Comparison of ENCODE assay signal across 19 mouse cellular contexts in the genomic region with DNA sequence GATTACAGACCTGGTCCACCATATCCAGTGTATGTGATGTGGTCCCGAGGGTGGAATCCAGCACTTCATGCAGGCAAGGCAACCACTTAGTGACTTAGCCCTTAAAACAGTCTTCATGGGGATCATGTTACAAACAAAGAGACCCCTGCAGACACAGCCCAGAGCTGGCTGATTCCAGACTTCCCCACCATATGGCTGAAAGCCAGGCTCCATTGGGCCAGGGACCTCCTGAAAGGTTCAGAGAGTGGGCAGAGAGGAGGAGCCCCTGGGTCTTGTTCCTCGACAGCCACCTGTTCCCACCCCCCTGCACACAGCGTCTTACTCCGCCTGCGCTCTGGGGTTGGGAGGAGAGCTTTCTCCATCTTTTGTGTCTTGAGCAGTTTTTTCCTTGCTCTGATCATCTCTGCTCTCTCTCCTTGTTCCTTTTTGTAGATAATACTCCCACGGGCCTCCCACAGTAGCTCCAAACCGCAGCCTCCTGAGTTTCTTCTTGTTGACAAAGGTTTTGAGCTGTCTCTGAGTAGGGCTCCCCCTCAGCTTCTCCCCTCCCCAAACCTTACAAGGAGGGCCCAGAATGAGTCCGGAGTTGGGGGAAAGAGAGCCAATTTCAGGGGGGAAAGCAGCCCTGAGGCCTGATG. TPM values are rescaled to one million over a fixed set of nuclear protein-coding genes. Genes with fewer than 3 reads are reported as not detected.
A peak's percentile ranks its signal among the peaks of the same experiment; 100 is the strongest.
DNase-seq lines count a peak whose midpoint lies in the region; ATAC-seq and TF ChIP-seq lines count a peak whose summit lies in the region.
"Had no signal": no experiment of that assay in that cellular context is flagged by ENCODE, and none has a peak within 500 bp of the region (broad histone marks: within the 10 kb centered on the region; RNA-seq: fewer than 3 reads in every experiment).

No protein-coding gene starts in this region.

- TF ChIP-seq CTCF in MEL (IDR thresholded peaks at IDR 0.05 in 2 of 3, conservative IDR thresholded peaks at IDR 0.05 in 1 of 3; ENCODE audit: control insufficient read depth in 1 of 3, insufficient read depth in 1 of 3, low read depth in 2 of 3, low read length in 3 of 3, poor library complexity in 1 of 3, severe bottlenecking in 1 of 3), result no peak

- H3K27me3 ChIP-seq in kidney, embryonic 15.5 days, result peaks cover 78% of the 10 kb centered on the region
- peaks cover 7 to 17% of the 10 kb centered on the region in 2 experiments for H3K27me3 ChIP-seq in MEL (ENCODE audit: control insufficient read depth in 1 of 2, insufficient read depth in 2 of 2, low read length in 2 of 2)
- H3K27me3 ChIP-seq in limb, embryonic 11.5 days (ENCODE audit: control insufficient read depth, insufficient read depth, low read length), result peaks cover 47% of the 10 kb centered on the region

- H3K4me2 ChIP-seq in kidney, embryonic 15.5 days, result peak overlapping the region; percentile 15; the same call in 1 of the 2 replicates
- peak overlapping the region; percentile 8; the same call in 1 of the 2 replicates for H3K4me2 ChIP-seq in limb, embryonic 11.5 days (ENCODE audit: low read depth, severe bottlenecking)
- H3K4me2 ChIP-seq: heart, embryonic 12.5 days; intestine, embryonic 15.5 days had no signal

- no peak for DNase-seq in kidney, adult 18-20 months
- peak; percentile 40 for DNase-seq in MEL (ENCODE audit: low read depth, low spot score)
- peak; percentile 52 for DNase-seq in embryo, embryonic 9.5 days (ENCODE audit: extremely low spot score)
- DNase-seq in limb, embryonic 11.5 days (ENCODE audit: low spot score), result peak; percentile 79
- no peak for DNase-seq in natural killer cell, adult 2 months (ENCODE audit: low spot score in 2 of 2)
- no peak for DNase-seq in thymus, postnatal 4 days
- no peak for DNase-seq in ovary, postnatal 10 days (ENCODE audit: low spot score)
- DNase-seq: B cell, adult 2 months; cerebellum, postnatal 14 days; gastrocnemius, postnatal 36 days; heart, postnatal 36 days; kidney, postnatal 10 days; left cerebral cortex, postnatal 4 days; lung, postnatal 14 days; thymus, adult 2 months had no signal

- 4% methylated on average over 8 of the region's 8 CpGs for WGBS in kidney, embryonic 15.5 days
- 4% methylated on average over 8 of the region's 8 CpGs for WGBS in limb, embryonic 11.5 days

- H3K9me3 ChIP-seq in kidney, embryonic 15.5 days (replicated peaks), result no peaks in the 10 kb centered on the region
- H3K9me3 ChIP-seq in MEL (replicated peaks; ENCODE audit: insufficient read depth, low read length), result no peaks in the 10 kb centered on the region
- no peaks in the 10 kb centered on the region for H3K9me3 ChIP-seq in limb, embryonic 11.5 days (ENCODE audit: control insufficient read depth, low read length)
- H3K9me3 ChIP-seq: heart, embryonic 12.5 days; intestine, embryonic 15.5 days; midbrain, embryonic 10.5 days had no signal

- no peak overlapping the region for H3K4me3 ChIP-seq in kidney, embryonic 15.5 days (replicated peaks)
- H3K4me3 ChIP-seq in MEL (ENCODE audit: control insufficient read depth in 1 of 2, insufficient read depth in 1 of 2, low read depth in 2 of 2, low read length in 2 of 2), result peak overlapping the region; percentile 56 to 72; a peak in 3 of 4 replicates
- H3K4me3 ChIP-seq in limb, embryonic 11.5 days (ENCODE audit: low read depth, low read length), result no peak overlapping the region
- H3K4me3 ChIP-seq: heart, embryonic 12.5 days; intestine, embryonic 15.5 days; midbrain, embryonic 10.5 days had no signal

- TF ChIP-seq POLR2A in MEL (IDR thresholded peaks at IDR 0.05; ENCODE audit: control insufficient read depth in 1 of 2, insufficient read depth in 1 of 2, low read depth in 1 of 2, low read length in 2 of 2, poor library complexity in 1 of 2), result no peak

- no peak overlapping the region for H3K9ac ChIP-seq in kidney, embryonic 15.5 days
- peak overlapping the region; percentile 46 for H3K9ac ChIP-seq in MEL (ENCODE audit: control insufficient read depth, low read depth, low read length, poor library complexity, severe bottlenecking)
- H3K9ac ChIP-seq in limb, embryonic 11.5 days (ENCODE audit: low read length), result no peak overlapping the region
- H3K9ac ChIP-seq: heart, embryonic 12.5 days; intestine, embryonic 15.5 days had no signal

- TF ChIP-seq RAD21 in MEL (IDR thresholded peaks at IDR 0.05; ENCODE audit: low read depth, low read length), result no peak

- ATAC-seq in kidney, embryonic 15.5 days (replicated peaks; ENCODE audit: low FRiP score), result no peak
- peak; percentile 74 for ATAC-seq in limb, embryonic 11.5 days (ENCODE audit: insufficient number of reproducible peaks, low FRiP score, low TSS enrichment, low read depth)
- ATAC-seq: intestine, embryonic 15.5 days had no signal

- H3K36me3 ChIP-seq in kidney, embryonic 15.5 days, result no peaks in the 10 kb centered on the region
- peaks cover 0 to 8% of the 10 kb centered on the region in 2 experiments; a peak in 2 of 4 replicates for H3K36me3 ChIP-seq in MEL (ENCODE audit: control insufficient read depth in 1 of 2, insufficient read depth in 2 of 2, low read length in 2 of 2)
- H3K36me3 ChIP-seq in limb, embryonic 11.5 days (ENCODE audit: control insufficient read depth, insufficient read depth, low read length), result no peaks in the 10 kb centered on the region
- H3K36me3 ChIP-seq: heart, embryonic 12.5 days; intestine, embryonic 15.5 days; midbrain, embryonic 10.5 days had no signal

- no peak for TF ChIP-seq EP300 in MEL (IDR thresholded peaks at IDR 0.05; ENCODE audit: low read depth in 1 of 2, low read length in 2 of 2)

- no peak overlapping the region for H3K27ac ChIP-seq in kidney, embryonic 15.5 days
- no peak overlapping the region for H3K27ac ChIP-seq in MEL (ENCODE audit: control insufficient read depth, low read depth, low read length)
- H3K27ac ChIP-seq in limb, embryonic 11.5 days (replicated peaks; ENCODE audit: low read depth, low read length), result no peak overlapping the region
- H3K27ac ChIP-seq: intestine, embryonic 15.5 days; midbrain, embryonic 10.5 days had no signal

- H3K79me2 ChIP-seq in MEL (ENCODE audit: control insufficient read depth, insufficient read depth, low read length, poor library complexity), result peaks cover 1% of the 10 kb centered on the region; the same call in 1 of the 2 replicates

- peaks cover 49% of the 10 kb centered on the region for H3K4me1 ChIP-seq in kidney, embryonic 15.5 days
- peaks cover 4 to 17% of the 10 kb centered on the region in 2 experiments; a peak in 3 of 4 replicates for H3K4me1 ChIP-seq in MEL (ENCODE audit: control insufficient read depth in 1 of 2, insufficient read depth in 2 of 2, low read length in 2 of 2)
- H3K4me1 ChIP-seq in limb, embryonic 11.5 days (ENCODE audit: control insufficient read depth, insufficient read depth, low read length), result peaks cover 33% of the 10 kb centered on the region

TF ChIP-seq in MEL, 35 proteins besides CTCF, POLR2A, EP300 and RAD21:
- TF ChIP-seq TCF12 (IDR thresholded peaks at IDR 0.05; ENCODE audit: low read depth, low read length) (no peak), USF2 (IDR thresholded peaks at IDR 0.05; ENCODE audit: borderline replicate concordance in 1 of 2, insufficient read depth in 1 of 2, low read depth in 1 of 2, low read length in 2 of 2) (no peak), ZMIZ1 (IDR thresholded peaks at IDR 0.05; ENCODE audit: low read depth, low read length) (no peak), ZNF384 (IDR thresholded peaks at IDR 0.05; ENCODE audit: low read depth, low read length) (no peak)
TF ChIP-seq in MEL: peak in this region for 0.

RNA-seq across cellular contexts. Expression of a gene that starts 3.2 kb away (rescaled TPM):
- 0.44 and 0.51 TPM in 2 replicates for polyA plus RNA-seq in kidney, embryonic 15.5 days (2015; fragmentation: Nextera tagmentation; extraction: Ambion mirVana)
- total RNA-seq in MEL (2012; rRNA removed), result 0.15 and 0.16 TPM in 2 replicates
- polyA plus RNA-seq in MEL (2012; ENCODE audit: insufficient read depth in 1 of 2, insufficient read length in 2 of 2, low read depth in 1 of 2, low replicate concordance in 2 of 2, missing spikeins in 1 of 2), result 1 to 10 TPM in 1 of 2 experiments, not detected in 1; 1.3 TPM
- polyA plus RNA-seq in limb, embryonic 11.5 days (2014; fragmentation: Nextera tagmentation; extraction: Ambion mirVana), result 0.07 TPM in 1 of 2 replicates, not detected in the other

RNA-seq across cellular contexts. Expression of a gene that starts 30.3 kb away (rescaled TPM):
- 149 and 172 TPM in 2 replicates for polyA plus RNA-seq in kidney, embryonic 15.5 days (2015; fragmentation: Nextera tagmentation; extraction: Ambion mirVana)
- total RNA-seq in MEL (2012; rRNA removed), result 113 and 131 TPM in 2 replicates
- 100 to 1,000 TPM in 1 of 2 experiments, not detected in 1; 124 TPM for polyA plus RNA-seq in MEL (2012; ENCODE audit: insufficient read depth in 1 of 2, insufficient read length in 2 of 2, low read depth in 1 of 2, low replicate concordance in 2 of 2, missing spikeins in 1 of 2)
- 165 and 168 TPM in 2 replicates for polyA plus RNA-seq in limb, embryonic 11.5 days (2014; fragmentation: Nextera tagmentation; extraction: Ambion mirVana)

Comparison
In these comparisons a context has a peak if more than half of its experiments do, and no peak if none do; other contexts are left out.
1. H3K4me3 ChIP-seq: peak in MEL (2 of 2); none in kidney, embryonic 15.5 days (single experiment) and limb, embryonic 11.5 days (single experiment).
2. DNase-seq: peak in MEL (single experiment), embryo, embryonic 9.5 days (single experiment) and limb, embryonic 11.5 days (single experiment); none in kidney, adult 18-20 months (single experiment), natural killer cell, adult 2 months (0 of 2), thymus, postnatal 4 days (single experiment) and ovary, postnatal 10 days (single experiment).